Mouse (Mus musculus): Measurements from ENCODE around the gene Lrrc3b.

Gene Lrrc3b

GRCm38 (mm10) chr14:15330155-15330554 is 108.6 kb downstream of the Lrrc3b start:
- DNase-seq = no peak

- no peak for DNase-seq
Observed at GRCm38 (mm10) chr14:15325872-15326271, 112.9 kb downstream of the Lrrc3b start.

- DNase-seq = no peak
Observed at GRCm38 (mm10) chr14:15322441-15323123, 116.2 kb downstream of the Lrrc3b start.

- DNase-seq = no peak
Observed at GRCm38 (mm10) chr14:15319399-15319915, 119.3 kb downstream of the Lrrc3b start.

- DNase-seq = no peak
Observed at GRCm38 (mm10) chr14:15308576-15308975, 130.2 kb downstream of the Lrrc3b start.

All from kidney, adult 9 months (tissue).